Mouse (Mus musculus) right cerebral cortex, postnatal 4 days (tissue): ENCODE results near the gene Ndufaf2.

Experiments used
- DNase-seq: peaks from one replicate; pipeline ENCODE4 v3.0.0-alpha.2; 2022

Ndufaf2 gene

GRCm38 (mm10) chr13:107956246-107956645 is 202.2 kb downstream of the Ndufaf2 start:
- DNase-seq, result no peak

DNA sequence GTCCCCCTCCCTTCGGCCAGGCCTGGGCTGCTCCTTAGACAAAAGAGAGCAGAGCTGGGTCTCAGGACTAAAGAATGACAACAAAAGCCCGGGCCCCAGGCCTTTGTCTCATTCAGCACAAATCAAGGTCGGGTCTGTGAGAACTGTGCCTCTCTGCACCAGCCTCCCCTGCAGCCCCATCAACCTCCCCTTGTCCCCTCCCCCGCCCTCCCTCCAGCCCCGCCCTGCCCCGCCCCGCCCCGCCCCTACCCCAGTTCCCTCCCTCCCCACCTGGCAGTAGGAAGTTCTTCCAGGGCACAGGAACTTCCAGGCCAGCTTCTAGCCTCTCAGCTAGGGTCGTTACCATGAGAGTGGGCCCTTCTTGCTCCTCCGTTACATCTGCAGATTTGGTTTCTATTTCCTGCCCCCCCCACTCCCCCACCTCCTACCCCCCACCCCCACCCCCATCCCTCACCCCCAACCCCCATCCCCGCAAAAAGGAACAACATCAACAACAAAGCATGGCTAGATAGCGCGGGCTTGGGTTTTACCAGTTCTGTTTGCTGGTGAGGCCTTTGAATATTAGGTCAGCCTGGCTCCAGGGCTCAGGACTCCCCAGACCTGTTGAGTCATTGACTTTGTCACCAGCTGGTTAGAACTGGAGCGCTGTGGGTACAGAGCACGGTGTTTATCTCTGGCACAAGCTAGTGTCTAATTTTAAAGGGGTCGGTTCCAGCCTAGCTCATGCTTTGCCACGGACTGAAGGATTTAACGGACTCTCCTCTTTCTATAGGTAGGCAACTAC is 202.9 kb downstream of the Ndufaf2 start:
- no peak for DNase-seq

- DNase-seq, result no peak
Observed at GRCm38 (mm10) chr13:107954445-107955261, 203.8 kb downstream of the Ndufaf2 start.

DNA sequence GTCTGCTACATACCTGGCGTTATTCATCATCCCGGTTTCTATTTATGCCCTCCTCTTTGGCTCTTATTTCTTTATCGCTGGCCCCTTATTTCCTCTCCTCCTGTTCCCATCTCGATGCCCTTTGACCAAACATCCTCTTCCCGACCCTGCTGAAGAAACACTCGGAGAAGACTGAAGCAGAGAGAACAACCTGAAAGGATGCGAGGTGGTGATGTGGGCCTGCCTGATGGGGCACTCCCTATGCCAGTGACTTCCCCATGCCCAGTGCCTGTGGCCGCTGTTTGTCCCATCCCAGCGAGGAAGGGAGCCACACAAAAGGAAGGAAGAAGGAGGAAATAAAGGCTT is 204.4 kb downstream of the Ndufaf2 start:
- no peak for DNase-seq
